Mouse (Mus musculus) left cerebral cortex, postnatal 36 days (tissue): ENCODE measurements around the gene Mfsd12. TPM values are rescaled to one million over a fixed set of nuclear protein-coding genes. Genes with fewer than 3 reads are reported as not detected.

Experiments
- DNase-seq, 2 experiments: peaks; one replicate each; pipeline ENCODE4 v3.0.0; 2021 to 2022; ENCODE audit warnings: low spot score in 2 of 2, mixed read lengths in 1 of 2
- intact Hi-C: fragments of 180-260 bp; cut with DNase I; formaldehyde crosslinking; loops from one replicate; pipeline ENCODE4 v1.15.1; 2025
- total RNA-seq, 2 experiments: library from RNA; stranded (reverse); gene quantifications; 2 replicates each; pipeline ENCODE4 v1.2.3; 2021

The Mfsd12 gene
- total RNA-seq, 2 experiments from 2014 or later: 39.6 to 40.9 TPM

DNA sequence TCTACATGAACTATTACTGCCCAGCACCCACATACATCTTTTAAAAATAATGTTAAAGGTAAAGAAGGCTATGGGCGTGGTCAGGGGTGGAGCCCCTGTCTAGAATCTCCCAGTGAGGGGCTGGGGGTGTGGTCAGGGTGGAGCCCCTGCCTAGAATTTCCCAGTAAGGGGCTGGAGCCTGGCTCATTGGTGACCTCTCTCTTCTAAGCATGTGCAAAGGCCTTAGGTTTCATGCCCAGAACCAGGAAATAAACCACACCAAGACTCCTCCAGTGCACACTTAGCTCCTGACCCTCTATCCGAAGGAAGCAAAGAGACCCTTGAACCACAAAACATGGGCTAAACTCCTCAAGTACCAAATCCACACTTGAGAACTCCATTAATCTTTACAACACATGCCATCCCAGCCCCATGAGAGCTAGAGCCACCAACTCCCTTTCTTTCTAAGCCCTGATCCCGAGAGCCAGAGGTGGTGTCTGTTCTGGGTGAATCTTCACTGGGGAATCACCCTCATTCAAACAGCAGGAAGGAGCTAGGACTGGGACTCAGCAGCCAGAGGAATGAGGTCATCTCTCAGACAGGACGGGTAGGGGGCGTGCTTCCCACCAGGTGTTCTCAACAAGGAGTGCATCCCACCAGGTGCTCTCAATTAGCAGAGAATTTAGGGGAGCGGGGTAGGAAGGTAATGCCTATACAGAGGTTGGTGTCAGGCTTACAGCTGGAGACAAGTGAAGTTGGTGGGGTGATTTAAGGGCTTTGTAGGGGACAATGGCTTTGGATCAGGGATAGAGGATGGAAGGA lies 19.5 kb downstream of the Mfsd12 start:
- no peak for DNase-seq
- intact Hi-C loops: no loop called here

DNA sequence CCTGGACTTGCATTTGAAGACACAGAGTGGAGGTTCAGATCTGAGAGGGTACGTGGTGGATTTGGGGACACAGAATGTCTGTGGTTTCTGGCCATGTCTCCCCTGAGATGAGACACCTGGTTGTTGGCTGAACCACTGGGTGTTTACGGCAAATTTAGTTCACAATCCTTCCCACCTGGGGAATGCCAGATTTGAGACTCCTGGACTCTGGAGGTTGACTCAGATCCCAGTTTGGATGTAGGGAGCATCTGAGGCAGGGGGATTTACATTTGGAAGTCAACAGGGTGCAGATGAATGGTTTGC lies 20.0 kb downstream of the Mfsd12 start:
- intact Hi-C loops: no loop called here
- DNase-seq: no peak

DNA sequence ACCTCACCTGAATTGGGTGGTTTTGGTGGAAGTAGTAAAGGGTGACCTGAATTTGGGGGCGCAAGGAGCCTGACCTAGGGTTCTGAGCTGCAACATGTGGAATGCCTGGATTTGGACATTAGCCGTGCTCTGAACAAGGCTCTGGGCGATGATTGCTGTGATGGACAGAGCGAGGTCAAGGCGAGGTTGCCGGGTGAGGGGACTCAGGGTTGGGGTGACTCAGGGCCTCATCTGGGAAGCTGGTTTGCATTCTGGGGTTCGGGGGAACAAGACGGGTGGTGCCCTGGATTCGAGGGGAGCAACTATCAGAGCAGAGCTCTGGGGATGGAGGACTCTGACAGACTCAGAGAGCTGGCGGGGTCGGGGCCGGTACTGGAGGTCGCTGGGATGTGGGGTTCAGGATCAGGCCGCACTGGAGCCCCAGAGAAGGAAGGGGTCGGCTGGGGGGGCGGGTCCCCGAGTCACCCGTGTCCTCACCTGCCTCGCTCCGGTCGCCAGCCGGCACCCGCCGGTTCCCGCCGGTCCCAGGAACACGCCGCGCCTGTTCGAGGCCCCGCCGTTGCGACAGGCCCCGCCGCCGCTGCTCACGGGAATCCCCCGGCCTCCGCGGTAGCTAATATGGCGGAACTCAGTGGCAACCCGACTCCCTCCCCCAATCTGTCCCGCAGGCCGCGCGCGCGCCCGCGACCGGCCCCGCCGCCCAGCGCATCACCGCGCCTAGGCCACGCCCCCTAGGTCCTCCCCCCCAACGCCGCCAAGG lies 20.7 kb downstream of the Mfsd12 start, which contains the start of gene Fzr1:
Fzr1 (minus strand) TSS at position 724 of the 760 bp plus-strand sequence.
- DNase-seq: no peak
- intact Hi-C loops: no loop called here

DNA sequence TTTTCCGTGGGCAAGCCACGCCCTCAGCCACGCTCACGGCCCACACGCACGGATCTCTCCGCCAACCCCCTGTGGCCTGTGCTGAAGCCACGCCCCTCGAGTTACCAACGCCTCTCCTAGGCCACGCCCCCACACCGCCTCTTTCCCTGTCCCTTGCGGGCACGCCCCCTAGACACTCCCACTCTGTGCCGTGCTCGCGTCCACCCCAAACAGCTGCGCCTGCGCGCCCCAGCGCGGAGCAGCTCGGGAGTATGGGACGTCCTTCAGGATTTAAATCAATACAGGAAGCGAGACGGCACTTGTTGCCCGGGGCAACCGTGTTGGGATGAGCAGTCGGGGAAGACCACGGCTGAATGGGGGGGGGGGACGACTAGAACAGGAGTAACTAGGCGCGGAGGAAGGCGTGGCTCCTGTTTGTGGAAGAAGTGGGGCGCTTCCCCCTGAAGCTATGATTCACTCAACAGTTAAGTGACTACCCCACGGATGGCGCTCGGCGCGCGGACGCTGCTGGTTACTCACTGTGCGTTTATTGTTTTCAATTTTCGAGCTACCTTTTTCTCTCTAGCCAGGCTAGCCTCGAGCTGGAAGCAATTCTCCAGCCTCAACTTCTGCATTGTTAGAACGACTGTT lies 21.4 kb downstream of the Mfsd12 start:
- peak; percentile 100 for DNase-seq
- intact Hi-C loops: no loop called here

DNA sequence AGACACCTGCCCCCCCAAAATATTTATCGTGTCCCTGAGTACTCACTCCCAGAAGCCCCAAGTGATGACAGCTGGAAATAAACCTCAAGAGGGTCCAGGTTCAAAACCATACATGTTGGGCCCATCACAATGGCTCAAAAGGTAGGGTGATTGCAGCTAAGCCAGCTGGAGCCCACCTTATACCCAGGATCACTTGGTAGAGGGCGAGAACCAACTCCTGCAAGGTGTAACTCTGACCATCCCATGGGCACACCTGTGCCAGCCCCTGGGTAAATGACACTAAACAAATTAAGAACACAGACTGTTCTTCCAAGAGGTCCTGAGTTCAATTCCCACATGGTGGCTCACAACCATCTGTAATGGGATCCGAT lies 21.9 kb downstream of the Mfsd12 start:
- no peak for DNase-seq
- intact Hi-C loops: no loop called here

DNA sequence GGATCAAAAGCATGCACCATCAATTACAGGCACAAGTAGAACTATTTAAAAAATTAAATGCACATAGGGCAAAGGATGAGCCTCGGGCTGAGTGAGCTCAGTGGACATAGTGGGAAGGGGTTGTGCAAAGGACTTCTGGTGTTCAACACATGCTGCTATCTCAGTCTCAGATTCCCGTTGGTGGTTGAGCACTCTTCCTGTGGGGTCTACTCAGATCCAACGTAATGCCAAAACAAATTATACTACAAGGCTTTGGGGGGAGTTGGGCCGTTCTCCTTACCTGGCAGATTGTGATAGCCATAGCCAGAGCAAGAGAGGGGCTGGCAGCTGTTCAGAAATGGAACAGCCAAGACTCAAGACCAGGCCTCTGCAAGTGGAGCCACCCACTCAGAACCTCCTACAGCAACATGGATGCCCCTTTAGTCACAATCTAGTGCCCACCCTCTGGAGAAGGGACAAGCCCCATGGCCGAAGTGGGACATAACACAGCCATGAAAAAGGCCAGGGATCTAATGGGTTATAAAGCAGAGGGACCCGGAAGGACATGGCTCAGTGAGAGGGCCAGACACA lies 22.6 kb downstream of the Mfsd12 start:
- intact Hi-C loops: no loop called here

DNA sequence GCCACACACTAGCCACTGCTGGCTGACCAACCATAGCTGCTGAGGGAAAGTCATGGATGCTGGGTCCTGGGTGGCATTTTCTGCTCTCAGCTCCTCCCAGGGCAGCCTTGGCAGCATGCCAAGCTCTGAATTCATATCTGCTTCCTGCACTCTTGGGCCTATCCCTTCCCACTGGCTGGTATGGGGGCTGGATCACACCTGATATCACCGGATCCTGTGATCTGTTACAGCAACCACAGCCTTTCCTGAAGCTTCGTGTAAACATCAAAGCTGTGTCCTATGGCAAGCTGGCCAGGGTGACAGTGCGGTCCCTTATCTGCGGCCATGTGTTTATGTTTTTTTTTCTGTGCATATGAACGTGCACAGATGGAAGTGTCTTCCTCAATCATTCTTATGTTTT lies 24.7 kb downstream of the Mfsd12 start:
- DNase-seq: no peak
- intact Hi-C loops: no loop called here

More for the DNA sequence above, 22.6 kb downstream of the Mfsd12 start:
- no peak for DNase-seq

DNA sequence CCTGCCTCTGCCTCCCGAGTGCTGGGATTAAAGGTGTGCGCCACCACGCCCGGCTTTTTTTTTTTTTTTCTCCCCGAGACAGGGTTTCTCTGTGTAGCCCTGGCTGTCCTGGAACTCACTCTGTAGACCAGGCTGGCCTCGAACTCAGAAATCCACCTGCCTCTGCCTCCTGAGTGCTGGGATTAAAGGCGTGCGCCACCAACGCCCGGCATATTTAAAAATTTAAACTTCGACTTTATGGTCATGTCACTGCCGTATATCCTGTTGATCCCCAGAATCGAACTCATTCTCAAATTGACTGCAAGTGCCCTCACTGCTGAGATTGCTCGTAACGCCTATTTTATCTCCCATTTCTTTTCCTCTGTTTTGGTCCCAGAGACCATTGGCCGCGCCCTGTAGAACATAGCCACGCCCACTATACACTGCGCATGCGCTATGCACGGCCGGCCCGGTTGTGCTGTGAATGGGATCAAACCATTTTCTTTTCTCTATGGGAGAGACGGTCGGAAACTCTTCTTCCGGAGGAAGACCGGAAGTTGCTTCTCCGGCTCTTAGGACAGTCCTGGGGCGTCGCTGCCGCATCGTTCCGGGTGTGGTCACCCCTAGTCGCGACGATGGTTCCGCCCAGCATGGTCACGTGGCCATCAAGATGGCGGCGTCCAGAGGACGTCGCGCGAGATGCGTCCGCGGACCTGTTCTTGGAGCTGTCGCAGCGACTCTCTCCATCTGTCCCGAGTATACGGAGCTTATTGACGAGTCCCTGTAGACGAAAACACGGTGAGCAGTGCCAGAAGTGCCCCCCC lies 26.7 kb downstream of the Mfsd12 start, which contains the start of the genes Dohh and Gm48551:
Dohh (plus strand) TSS at position 627 of the 803 bp plus-strand sequence.
Gm48551 (plus strand) TSS at position 665 of the 803 bp plus-strand sequence.
- intact Hi-C loops: no loop called here
- peak; percentile 96 to 98 for DNase-seq

DNA sequence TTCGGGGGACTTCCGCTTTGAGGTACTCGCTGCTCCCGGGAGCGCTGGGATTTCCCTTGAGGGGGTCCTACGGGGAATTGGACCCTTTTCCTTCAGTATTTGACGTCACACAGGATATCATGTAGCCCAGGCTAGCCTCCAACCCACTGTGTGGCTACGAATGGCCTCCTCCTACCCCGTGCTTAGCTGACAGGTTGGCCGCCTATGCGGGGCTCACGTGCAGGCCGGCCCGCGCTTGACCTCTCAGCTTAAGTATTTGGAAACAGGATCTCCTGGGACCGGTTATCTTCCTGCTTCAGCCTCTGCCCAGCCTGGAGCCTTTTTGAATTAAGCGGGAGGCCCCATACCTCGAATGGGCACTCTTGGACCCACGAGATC lies 27.3 kb downstream of the Mfsd12 start:
- intact Hi-C loops: no loop called here

DNA sequence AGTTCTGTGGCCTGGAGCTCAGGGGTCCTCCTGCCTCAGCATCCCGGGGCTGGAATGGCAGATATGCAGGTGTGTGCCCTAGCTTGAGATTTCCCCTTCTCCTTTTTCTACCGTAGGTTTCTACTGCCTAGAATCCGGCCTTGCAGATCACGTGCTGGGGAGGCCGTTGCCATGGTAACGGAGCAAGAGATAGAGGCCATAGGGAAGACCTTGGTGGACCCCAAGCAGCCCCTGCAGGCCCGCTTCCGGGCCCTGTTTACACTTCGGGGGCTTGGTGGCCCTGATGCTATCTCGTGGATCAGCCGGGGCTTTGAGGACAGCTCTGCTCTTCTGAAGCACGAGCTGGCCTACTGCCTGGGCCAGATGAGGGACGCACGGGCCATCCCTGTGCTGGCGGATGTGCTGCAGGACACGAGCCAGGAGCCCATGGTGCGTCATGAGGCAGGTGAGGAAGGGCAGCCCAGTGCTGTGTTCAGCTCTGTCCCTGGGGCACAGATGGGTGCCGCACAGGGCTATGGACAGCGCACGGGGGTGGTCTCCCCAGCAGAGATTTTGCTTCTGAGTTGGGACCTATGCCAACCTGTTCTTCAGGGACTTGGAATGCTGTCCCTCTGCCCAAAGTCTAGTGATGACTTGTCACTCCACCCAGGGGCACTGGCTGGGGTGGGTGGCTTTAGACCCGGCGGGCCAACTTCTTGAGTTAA lies 28.5 kb downstream of the Mfsd12 start:
- intact Hi-C loops: no loop called here
- no peak for DNase-seq

More for the DNA sequence above, 27.3 kb downstream of the Mfsd12 start:
- no peak for DNase-seq

DNA sequence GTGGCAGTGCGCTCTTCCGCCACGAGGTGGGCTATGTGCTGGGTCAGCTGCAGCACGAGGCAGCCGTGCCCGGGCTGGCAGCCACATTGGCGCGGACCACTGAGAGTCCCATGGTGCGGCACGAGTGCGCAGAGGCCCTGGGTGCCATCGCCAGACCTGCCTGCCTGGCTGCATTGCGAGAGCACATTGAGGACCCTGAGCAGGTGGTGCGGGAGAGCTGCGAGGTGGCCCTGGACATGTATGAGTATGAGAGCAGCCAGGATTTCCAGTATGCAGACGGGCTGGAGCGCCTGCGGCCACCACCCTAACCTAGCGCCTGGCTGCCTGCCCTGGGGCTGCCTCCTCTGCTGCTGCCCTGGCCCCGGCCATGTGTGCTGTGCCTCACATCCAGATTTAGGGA lies 30.4 kb downstream of the Mfsd12 start:
- intact Hi-C loops: no loop called here
- DNase-seq: no peak

DNA sequence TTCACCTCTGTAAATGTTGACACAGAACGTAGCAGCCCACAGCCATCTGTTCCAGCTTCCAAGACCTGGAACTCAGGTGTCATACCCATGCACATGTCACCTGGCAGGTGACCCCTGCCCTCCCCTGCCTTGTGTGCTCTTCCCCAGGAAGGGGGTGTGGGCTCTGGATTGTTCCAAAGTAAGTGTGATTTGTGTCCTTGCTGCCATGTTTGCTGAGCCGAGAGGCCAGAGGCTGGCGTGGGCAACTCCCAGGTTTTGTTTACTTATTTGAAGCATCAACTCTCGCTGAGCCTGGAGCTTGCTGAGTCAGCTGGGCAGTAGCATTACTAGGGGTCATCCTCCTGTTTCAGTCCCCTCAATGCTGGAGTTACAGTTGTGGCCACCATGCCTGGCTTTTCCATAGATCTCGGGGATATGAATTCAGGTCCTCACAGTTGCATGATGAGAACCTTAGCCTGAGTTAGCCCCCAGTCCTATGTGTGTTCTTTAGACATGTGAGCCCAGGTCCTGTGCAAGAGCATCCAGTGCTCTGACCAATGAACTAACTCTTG lies 31.3 kb downstream of the Mfsd12 start, which contains the start of gene Gm48552:
Gm48552 (plus strand) TSS at position 501 of the 551 bp plus-strand sequence.
- intact Hi-C loops: no loop called here
- no peak for DNase-seq

DNA sequence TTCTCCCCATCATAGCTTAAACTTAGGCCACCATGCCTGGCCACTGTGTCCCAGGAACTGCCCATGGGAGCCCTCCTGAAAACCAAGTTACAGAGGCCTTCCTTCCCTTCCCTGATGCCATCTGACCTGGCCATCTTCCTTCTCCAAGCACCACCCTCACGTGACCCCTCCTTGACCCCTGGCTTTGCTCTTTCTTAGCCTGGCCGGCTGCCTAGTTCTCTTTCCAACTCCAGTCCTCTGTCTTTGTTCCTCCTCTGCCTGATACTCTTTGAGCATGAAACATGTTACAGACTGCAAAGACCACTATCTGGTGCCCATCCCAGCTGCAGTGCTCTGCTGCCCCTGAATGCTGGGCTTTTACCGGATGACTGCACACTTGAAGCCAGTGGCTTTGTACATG lies 32.1 kb downstream of the Mfsd12 start:
- no peak for DNase-seq
- intact Hi-C loops: no loop called here

DNA sequence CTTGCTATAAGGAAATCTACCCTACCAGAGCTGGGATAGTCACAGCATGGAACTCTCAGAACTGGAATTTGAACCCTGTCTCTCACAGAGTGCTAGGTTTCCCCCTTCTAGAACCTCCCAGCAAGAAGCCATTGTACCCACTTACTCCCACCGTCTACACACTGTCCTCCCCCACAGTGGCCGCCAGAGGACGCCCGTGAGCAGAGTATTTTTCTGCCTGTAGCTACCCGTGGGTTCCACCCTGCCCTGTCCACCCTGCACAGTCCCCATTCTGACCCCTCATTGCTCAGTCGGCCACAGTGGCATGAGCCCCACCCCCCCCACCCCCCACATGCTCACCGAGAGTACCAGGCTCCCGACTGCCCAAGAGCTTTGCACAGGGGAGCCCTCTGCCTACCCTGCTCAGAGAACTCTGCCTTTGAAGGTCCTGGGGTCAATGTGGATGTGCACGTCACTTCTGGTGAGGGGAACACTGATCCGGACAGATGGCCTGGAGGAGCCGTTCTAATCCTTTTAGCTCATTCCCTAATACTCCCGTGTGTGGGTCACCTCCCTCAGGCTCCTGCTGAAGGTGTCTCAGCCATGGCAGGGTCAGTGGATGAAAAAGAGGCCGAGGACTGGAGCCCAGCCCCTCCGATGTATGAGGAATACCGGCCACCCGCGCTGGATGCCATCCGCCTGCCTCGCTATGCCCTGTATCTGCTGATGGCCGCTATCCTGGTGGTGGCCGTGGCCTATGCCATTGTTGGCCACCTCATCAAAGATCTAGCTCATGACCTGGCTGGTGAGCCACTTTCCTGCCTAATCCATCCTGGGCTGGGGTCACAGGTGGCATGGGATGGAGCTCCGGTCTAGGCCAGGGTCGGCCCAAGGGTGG lies 32.7 kb downstream of the Mfsd12 start:
- peak; percentile 64 to 76 for DNase-seq
- intact Hi-C loops: loop anchor here (2.0 kb wide), 1 partner anchor 59 kb away; no protein-coding TSS in a partner anchor

DNA sequence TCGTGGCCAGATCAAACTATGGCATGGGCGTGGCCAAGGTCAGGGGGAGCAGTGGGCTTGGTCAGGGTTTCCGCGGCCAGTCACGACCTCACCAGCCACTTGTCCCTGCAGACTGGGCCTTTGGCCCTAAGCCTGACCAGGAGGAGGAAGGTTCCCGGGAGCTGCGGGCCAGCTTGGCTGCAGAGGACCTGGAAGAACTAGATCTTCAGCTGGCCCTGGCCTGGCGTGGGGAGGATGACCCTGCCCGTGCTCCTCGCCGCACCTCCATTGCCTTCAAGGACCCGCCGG lies 33.3 kb downstream of the Mfsd12 start:
- intact Hi-C loops: loop anchor here (2.0 kb wide), 1 partner anchor 58 kb away; no protein-coding TSS in a partner anchor
- no peak for DNase-seq

DNA sequence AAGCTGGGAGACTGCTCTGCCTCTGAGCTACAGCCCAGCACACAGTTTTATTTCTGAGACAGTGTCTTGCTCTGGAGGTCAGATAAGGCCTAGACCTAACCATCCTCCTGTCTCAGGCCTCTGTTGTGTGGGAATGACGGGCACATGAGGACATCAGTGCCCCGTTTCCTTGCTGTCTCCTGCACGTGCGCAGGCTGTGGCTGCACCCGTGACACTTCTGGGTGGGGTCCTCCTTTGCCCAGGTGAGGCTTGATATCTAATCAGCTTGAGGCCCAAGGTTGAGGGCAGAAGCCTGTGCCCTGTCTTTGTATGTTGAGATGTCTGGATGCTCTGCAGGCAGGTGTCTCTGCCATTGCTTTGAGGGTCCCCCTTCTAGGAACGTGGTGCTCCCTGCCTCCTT lies 35.0 kb downstream of the Mfsd12 start:
- intact Hi-C loops: no loop called here
- no peak for DNase-seq

DNA sequence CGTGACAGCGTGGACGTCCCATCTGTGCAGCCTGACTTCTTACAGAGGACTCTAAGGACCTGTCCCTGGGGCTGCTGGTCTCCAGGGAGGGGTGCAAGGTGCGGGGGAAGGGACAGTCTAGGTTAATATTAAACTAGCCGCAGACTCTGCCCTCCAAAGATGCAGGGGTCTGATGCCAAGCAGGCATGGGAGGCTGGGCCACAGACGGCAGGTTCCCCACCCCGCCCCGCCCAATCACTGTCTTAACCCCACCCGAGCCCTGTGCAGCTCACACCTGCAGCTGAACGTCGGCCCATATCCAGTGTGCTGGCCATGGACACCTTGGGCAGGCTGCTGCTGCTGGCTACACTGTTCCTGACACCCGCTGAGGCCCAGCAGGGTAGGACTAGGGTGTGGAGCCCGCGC lies 35.5 kb downstream of the Mfsd12 start, which contains the start of gene Smim24:
Smim24 (plus strand) TSS at position 271 of the 405 bp plus-strand sequence.
- DNase-seq: no peak
- intact Hi-C loops: no loop called here
